Mouse (Mus musculus): Measurements from ENCODE around the gene Ywhah. TPM values are rescaled to one million over a fixed set of nuclear protein-coding genes. Genes with fewer than 3 reads are reported as not detected.

The Ywhah gene
- total RNA-seq (2021), result 100 to 1,000 TPM; 137 to 144 TPM
- long read RNA-seq, experiment 1, transcript Ywhah-201 (2 exons, 1,764 nt), result major isoform, 307 of 314 reads
- long read RNA-seq, experiment 1, partial matches to known transcripts, result 6 of 314 reads
- long read RNA-seq, experiment 1, other reads (novel, unspliced or antisense), result 1 of 314 reads
- long read RNA-seq, experiment 2, transcript Ywhah-201 (2 exons, 1,764 nt), result major isoform, 148 of 153 reads
- long read RNA-seq, experiment 2, partial matches to known transcripts, result 3 of 153 reads
- long read RNA-seq, experiment 2, other reads (novel, unspliced or antisense), result 1 of 153 reads

- DNase-seq, result peak; percentile 97
Measured at GRCm38 (mm10) chr5:33018561-33019425, at the start of gene Ywhah. Ywhah (plus strand) TSS chr5:33018816.

GRCm38 (mm10) chr5:32976541-32976940, 42.1 kb upstream of the Ywhah start:
- no peak for DNase-seq

DNA sequence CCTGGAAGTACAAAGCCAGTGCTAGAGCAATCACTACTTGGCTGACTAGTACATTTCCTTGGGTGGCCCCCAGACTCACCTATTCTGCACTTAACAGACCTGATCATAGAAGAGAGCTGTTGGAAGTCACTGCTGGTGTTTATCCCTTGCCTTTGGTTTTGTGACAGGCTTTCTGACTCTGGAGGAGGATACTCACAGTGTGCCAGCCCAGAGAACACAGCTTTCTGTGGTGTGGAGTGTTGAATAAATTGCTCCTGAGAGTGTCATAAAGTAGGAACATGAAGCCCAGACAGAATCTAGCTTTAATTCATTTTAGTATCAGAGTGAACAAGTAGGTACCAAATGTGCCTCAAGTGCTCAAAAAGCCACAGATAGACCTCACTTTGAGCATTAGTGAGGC, 41.4 kb upstream of the Ywhah start:
- DNase-seq, result no peak

- no peak for DNase-seq
Measured at GRCm38 (mm10) chr5:32985379-32985778, 33.2 kb upstream of the Ywhah start.

DNA sequence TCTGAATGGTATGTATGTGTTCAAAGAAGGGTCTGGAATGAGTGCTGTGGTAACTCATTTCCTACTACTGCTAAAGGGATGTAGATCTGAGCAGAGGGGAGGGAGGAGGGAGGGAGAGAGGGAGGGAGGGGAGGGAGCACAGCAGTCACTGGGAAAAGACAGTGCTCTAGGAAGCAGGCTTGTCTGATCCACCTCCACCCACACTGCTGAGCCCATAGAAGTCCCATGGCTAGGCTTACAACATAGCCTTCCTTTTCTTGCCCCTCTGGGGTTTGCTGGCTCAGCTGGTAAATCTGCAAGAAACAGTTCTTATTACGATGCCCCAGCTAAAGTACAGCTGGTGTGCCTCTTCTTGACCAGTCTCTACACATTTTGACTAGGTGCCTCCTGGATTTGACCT, 30.7 kb upstream of the Ywhah start:
- DNase-seq, result no peak

GRCm38 (mm10) chr5:32989959-32990640, 28.5 kb upstream of the Ywhah start:
- no peak for DNase-seq

DNA sequence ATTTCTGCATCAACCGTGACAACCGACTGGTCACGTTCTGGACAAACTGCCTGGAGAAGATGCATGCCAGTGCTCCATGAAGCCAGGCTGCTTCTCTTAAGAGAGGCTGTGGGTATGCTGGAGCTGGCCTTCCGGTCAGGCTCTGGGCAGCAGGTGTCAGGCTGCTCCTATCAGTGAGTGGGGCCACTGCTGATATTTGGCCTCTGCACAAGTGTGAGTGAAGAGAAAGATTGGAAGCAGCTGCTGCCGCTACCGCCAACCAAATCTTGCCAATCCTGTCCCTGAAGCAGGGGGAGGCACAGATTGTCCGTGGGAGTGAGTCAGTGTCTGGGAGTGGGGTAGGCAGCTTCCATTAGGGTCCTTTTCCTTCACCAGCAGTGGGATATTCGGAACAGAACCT, 27.5 kb upstream of the Ywhah start:
- peak; percentile 51 for DNase-seq

GRCm38 (mm10) chr5:32994471-32994870, 24.1 kb upstream of the Ywhah start:
- DNase-seq, result no peak

GRCm38 (mm10) chr5:32995756-32996155, 22.9 kb upstream of the Ywhah start:
- DNase-seq, result no peak

GRCm38 (mm10) chr5:32996560-32996959, 22.1 kb upstream of the Ywhah start:
- DNase-seq, result no peak

- no peak for DNase-seq
Measured at GRCm38 (mm10) chr5:32997686-32998085, 20.9 kb upstream of the Ywhah start.

GRCm38 (mm10) chr5:32998783-32999182, 19.8 kb upstream of the Ywhah start:
- no peak for DNase-seq

GRCm38 (mm10) chr5:33001111-33001510, 17.5 kb upstream of the Ywhah start:
- no peak for DNase-seq

DNA sequence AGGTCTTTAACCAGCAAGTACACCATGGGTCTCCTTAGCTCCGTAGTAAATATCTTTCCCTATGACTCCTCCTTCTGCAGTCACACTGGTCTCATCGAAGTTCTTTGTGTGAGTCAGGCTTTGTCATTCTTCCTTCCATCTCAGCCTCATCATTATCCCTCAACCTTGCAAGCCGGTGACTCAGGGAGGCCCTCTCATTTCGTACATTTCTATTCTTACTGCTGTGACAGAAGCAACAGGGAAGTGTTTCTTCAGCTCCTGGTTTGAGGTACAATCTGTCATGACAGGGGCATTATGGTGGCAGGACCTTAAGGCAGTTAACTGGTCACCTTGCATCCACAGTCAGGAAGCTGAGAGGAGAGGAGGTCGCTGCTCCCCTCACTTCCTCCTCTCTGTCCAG, 15.8 kb upstream of the Ywhah start:
- peak; percentile 37 for DNase-seq

DNA sequence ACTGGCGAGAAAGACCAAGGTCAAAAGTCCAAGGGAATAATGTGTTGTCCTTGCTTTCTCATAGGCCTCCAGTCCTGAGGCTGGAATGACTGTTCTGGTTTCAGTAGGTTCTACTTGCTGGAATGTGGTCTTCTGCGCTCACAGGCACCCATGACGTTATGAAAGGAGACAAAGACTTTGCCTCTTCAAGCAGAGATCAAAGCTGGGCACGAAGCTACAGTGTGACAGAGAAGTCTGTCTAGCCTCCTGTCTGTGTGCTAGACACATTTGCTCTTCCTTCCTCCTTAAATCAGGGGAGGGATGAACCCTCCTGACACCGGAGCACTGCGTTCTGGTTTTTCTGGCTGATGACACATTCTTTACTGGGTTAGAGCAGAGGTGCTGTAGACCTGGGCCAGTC, 15.1 kb upstream of the Ywhah start:
- DNase-seq, result no peak

DNA sequence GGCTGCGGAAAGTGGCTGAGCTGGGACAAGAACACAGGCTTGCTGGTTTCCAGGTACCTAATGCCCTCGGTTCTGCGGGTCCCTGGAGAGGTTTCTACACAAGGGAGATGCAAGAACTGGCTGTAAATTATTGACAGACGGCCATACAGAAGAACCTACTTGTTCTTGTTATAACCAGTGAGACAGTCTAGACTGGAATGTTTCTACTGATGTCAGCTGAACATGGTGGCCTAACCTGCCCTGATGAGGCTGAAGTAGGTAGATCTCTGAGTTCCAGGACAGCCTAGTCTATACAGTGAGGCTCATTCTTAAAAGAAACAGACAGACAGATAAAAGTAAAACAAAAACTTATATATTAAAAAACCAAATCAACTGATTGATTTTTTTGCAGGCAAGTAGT, 14.5 kb upstream of the Ywhah start:
- DNase-seq, result no peak

DNA sequence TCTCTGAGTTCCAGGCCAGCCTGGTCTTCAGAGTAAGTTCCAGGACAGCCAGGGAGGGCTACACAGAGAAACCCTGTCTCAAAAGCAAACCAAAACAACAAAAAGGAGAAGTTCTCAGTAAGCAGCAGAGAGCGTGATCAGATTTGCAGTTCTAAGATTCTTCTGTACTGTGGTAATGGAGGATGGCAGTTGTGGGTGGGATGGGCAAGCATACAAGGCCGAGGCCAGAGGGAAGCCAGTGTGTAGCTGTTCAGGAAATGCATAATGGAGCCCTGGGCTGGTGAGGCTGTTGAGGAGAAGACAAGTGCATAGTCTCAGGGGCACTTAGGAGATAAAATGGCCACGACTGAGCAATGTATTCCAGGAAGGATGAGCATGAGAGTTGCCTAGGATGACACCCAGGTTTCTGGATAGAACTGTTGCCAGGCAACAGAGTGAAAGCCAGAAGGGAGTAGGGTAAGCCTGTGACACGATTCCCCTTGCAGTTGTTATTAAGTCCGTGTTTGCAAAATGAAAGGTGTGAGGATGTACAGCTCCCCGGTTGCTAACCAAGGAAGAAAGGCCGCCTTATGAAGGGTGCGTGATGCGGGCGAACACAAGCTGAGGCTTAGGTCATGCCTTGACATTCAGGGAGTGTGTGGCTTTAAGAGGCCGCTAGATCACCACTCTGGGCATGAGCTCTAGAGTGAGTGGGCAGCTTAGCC, 13.0 kb upstream of the Ywhah start:
- DNase-seq, result no peak

- DNase-seq, result no peak
Measured at GRCm38 (mm10) chr5:33006670-33007069, 11.9 kb upstream of the Ywhah start.

DNA sequence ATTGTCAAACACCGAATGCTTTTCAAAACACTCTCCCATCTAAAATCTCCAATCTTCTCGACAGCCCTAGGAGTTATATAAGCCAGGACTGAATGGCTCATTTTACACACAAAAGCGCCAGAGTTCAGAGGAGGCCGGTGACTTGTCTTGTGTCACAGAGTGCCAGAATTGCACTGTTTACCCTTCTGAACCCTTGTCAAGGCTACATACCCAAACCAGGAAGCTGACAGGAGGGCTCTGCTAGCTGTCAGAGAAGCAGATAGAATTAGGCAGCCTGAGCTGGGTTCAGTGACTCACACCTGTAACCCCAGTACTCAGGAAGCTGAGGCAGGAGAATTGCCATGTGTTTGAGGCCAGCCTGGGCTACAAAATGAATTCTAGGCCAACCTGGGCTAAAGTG, 11.2 kb upstream of the Ywhah start:
- DNase-seq, result no peak

- DNase-seq, result no peak
Measured at GRCm38 (mm10) chr5:33009301-33009700, 9.3 kb upstream of the Ywhah start.

GRCm38 (mm10) chr5:33009818-33010812, 8.5 kb upstream of the Ywhah start:
- peak; percentile 45 for DNase-seq
